Mouse (Mus musculus) embryonic facial prominence, embryonic 14.5 days (tissue): Measurements from ENCODE around the gene Tnfrsf4. TPM values are rescaled to one million over a fixed set of nuclear protein-coding genes. Genes with fewer than 3 reads are reported as not detected.

ENCODE experiments used
- ATAC-seq: fragments of 200-750 bp; cut with Nextera tagmentation; 2 replicates; pipeline ENCODE4 v1.8.0; 2017; ENCODE audit warnings: low read depth, moderate number of reproducible peaks, moderate TSS enrichment
- DNase-seq: peaks from one replicate; pipeline ENCODE4 v3.0.0-alpha.2; 2015; ENCODE audit warnings: low spot score
- H3K27ac ChIP-seq: fragments of 300-500 bp; sonication (generic); replicated peaks from 2 replicates; pipeline ENCODE4 v1.5.1; 2014; ENCODE audit warnings: low read depth, mild to moderate bottlenecking, low read length, moderate library complexity
- H3K27me3 ChIP-seq: fragments of 300-500 bp; sonication (generic); replicated peaks from 2 replicates; pipeline ENCODE4 v1.6.1; 2014; ENCODE audit warnings: low read length; ENCODE audit not compliant: control insufficient read depth, insufficient read depth
- H3K36me3 ChIP-seq: fragments of 300-500 bp; sonication (generic); 2 replicates; pipeline ENCODE4 v1.6.1; 2014; ENCODE audit warnings: low read length, mixed read lengths; ENCODE audit not compliant: control insufficient read depth, insufficient read depth
- H3K4me1 ChIP-seq: fragments of 300-500 bp; sonication (generic); 2 replicates; pipeline ENCODE4 v1.6.1; 2014; ENCODE audit warnings: antibody characterized with exemption, low read length; ENCODE audit not compliant: control insufficient read depth, insufficient read depth
- H3K4me2 ChIP-seq: fragments of 300-500 bp; sonication (generic); 2 replicates; pipeline ENCODE4 v1.6.1; 2014; ENCODE audit warnings: low read depth, mild to moderate bottlenecking, low read length, moderate library complexity, mixed read lengths
- H3K4me3 ChIP-seq: fragments of 300-500 bp; sonication (generic); 2 replicates; pipeline ENCODE4 v1.5.1; 2014; ENCODE audit warnings: low read depth, mild to moderate bottlenecking, low read length
- H3K9ac ChIP-seq: fragments of 300-500 bp; sonication (generic); 2 replicates; pipeline ENCODE4 v1.6.1; 2014; ENCODE audit warnings: low read depth, mild to moderate bottlenecking, low read length, moderate library complexity, mixed read lengths
- H3K9me3 ChIP-seq: fragments of 300-500 bp; sonication (generic); 2 replicates; pipeline ENCODE4 v1.6.1; 2016; ENCODE audit warnings: low read length; ENCODE audit not compliant: control insufficient read depth
- WGBS: fragments of 180-500 bp; shearing (Covaris S2); extraction: QIAGEN DNeasy Blood & Tissue Kit; methylation state at CpG from one replicate; pipeline ENCODE4 v1.1.7; 2014; 5-methylcytosine and 5-hydroxymethylcytosine counted together
- polyA plus RNA-seq: library from polyadenylated mRNA; unstranded; fragments of >200 nt; fragmentation: Nextera tagmentation; extraction: Ambion mirVana; gene quantifications from 2 replicates; pipeline ENCODE4 v1.2.1, GENCODE M21; 2014

The Tnfrsf4 gene
- polyA plus RNA-seq, result 0.25 and 0.42 TPM in 2 replicates

GRCm38 (mm10) chr4:156013637-156014036 is at the start of gene Tnfrsf4:
Gene Tnfrsf4 (plus strand): TSS chr4:156013843.
- no peak for ATAC-seq

DNA sequence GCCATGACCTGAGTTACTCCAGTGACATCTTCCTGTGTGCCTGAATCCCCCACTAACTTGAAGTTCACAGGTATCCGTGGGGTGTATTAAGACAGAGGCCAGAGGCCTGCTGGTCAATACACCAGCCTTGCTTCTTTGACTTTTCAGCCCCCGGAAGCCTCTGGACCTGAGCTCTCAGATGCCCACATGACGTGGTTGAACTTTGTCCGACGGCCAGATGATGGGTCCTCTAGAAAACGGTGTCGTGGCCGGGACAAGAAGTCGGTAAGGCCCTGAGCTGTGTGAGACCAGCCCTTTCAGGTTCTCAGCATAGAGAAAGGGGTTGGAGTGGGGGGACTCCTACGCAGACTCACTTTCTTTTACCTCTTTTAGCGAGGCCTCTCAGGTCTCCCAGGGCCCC is 49.2 kb upstream of the Tnfrsf4 start:
- H3K27ac ChIP-seq, result no peak overlapping the region
- peaks cover 29% of the 10 kb centered on the region for H3K36me3 ChIP-seq
- no peak overlapping the region for H3K9ac ChIP-seq
- H3K4me2 ChIP-seq, result no peak overlapping the region
- no peak for ATAC-seq
- H3K9me3 ChIP-seq, result no peaks in the 10 kb centered on the region
- 91% methylated on average over 11 of the region's 11 CpGs for WGBS
- peaks cover 11% of the 10 kb centered on the region for H3K4me1 ChIP-seq
- H3K4me3 ChIP-seq, result no peak overlapping the region
- no peaks in the 10 kb centered on the region for H3K27me3 ChIP-seq
- no peak for DNase-seq

More at GRCm38 (mm10) chr4:156013637-156014036, at the start of gene Tnfrsf4:
- Histone ChIP-seq H3K4me1 (no peaks in the 10 kb centered on the region), H3K4me3 (no peak within 1 kb of the TSS), H3K27ac (no peak within 1 kb of the TSS), H3K36me3 (peaks cover 64% of the 10 kb centered on the region), H3K4me2 (no peak within 1 kb of the TSS), H3K9me3 (no peaks in the 10 kb centered on the region), H3K27me3 (no peaks in the 10 kb centered on the region), H3K9ac (no peak within 1 kb of the TSS)
- DNase-seq, result no peak
- 85% methylated on average over 8 of the region's 8 CpGs for WGBS

GRCm38 (mm10) chr4:155969043-155969653 is 44.5 kb upstream of the Tnfrsf4 start:
- Histone ChIP-seq H3K4me2 (no peak overlapping the region), H3K36me3 (peaks cover 24% of the 10 kb centered on the region), H3K27me3 (no peaks in the 10 kb centered on the region), H3K4me1 (no peaks in the 10 kb centered on the region), H3K27ac (no peak overlapping the region), H3K9ac (no peak overlapping the region), H3K4me3 (no peak overlapping the region), H3K9me3 (no peaks in the 10 kb centered on the region)
- no peak for ATAC-seq
- DNase-seq, result no peak
- 88% methylated on average over 13 of the region's 13 CpGs for WGBS

DNA sequence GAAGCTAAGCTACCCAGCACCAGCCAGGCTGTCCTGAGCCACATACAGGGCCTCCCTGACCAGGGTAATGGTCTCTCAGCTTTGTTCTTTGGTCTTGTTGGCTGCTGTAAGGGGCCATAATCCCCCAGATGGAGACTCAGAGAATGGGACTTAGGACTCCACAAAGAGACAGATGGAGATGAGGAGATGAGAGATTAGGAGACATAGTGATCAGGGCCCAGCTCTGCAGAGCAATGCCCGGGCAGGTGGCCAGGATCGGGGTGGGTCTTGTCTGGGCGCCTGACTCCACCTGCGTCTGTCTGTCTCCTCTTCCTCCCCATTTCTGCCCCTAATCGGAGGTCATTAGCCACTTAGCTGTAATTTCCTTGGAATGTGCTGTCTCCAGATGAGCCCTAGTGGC is 43.4 kb upstream of the Tnfrsf4 start:
- no peak for ATAC-seq
- H3K27me3 ChIP-seq, result no peaks in the 10 kb centered on the region

GRCm38 (mm10) chr4:155972651-155973050 is 41.0 kb upstream of the Tnfrsf4 start:
- H3K27ac ChIP-seq, result no peak overlapping the region
- WGBS, result 54% methylated on average over 6 of the region's 6 CpGs
- H3K9ac ChIP-seq, result no peak overlapping the region

More for the DNA sequence above, 43.4 kb upstream of the Tnfrsf4 start:
- Histone ChIP-seq H3K4me3 (no peak overlapping the region), H3K4me1 (no peaks in the 10 kb centered on the region), H3K36me3 (peaks cover 13% of the 10 kb centered on the region), H3K27ac (no peak overlapping the region), H3K4me2 (no peak overlapping the region), H3K9me3 (no peaks in the 10 kb centered on the region), H3K9ac (no peak overlapping the region)
- no peak for DNase-seq
- WGBS, result 70% methylated on average over 5 of the region's 5 CpGs

DNA sequence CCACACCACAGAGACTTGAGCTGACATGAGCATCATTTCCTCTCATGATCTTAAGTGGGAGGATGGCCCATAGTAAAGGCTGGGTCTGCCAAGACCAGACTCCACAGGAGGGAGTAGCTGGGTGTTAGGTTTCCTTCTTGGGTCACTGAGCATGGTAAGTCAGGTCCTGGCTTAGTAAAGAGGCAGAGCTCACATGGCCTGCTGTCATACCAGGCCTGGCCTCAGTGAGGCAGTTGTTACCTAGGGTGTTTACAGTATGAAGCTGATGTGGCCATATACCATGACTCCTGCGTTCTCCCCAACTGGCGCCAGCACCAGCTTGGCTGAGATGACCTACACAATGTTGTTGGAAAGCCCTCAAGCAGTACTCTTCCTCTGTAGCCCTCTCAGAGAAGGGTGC is 40.4 kb upstream of the Tnfrsf4 start:
- DNase-seq (no peak), ATAC-seq (no peak)
- Histone ChIP-seq H3K9ac (no peak overlapping the region; the same call in 1 of the 2 replicates), H3K9me3 (no peaks in the 10 kb centered on the region), H3K4me2 (no peak overlapping the region), H3K27ac (no peak overlapping the region), H3K4me1 (no peaks in the 10 kb centered on the region), H3K4me3 (no peak overlapping the region), H3K36me3 (no peaks in the 10 kb centered on the region), H3K27me3 (no peaks in the 10 kb centered on the region)
- WGBS, result 82% methylated on average over 2 of the region's 2 CpGs

More at GRCm38 (mm10) chr4:155972651-155973050, 41.0 kb upstream of the Tnfrsf4 start:
- ATAC-seq (no peak), DNase-seq (no peak)
- H3K4me1 ChIP-seq, result no peaks in the 10 kb centered on the region
- no peaks in the 10 kb centered on the region for H3K27me3 ChIP-seq
- H3K36me3 ChIP-seq, result no peaks in the 10 kb centered on the region
- H3K9me3 ChIP-seq, result no peaks in the 10 kb centered on the region
- H3K4me3 ChIP-seq, result no peak overlapping the region
- H3K4me2 ChIP-seq, result no peak overlapping the region

- Histone ChIP-seq H3K9me3 (no peaks in the 10 kb centered on the region), H3K9ac (no peak overlapping the region), H3K36me3 (no peaks in the 10 kb centered on the region), H3K27ac (no peak overlapping the region), H3K4me2 (no peak overlapping the region), H3K27me3 (no peaks in the 10 kb centered on the region), H3K4me1 (no peaks in the 10 kb centered on the region), H3K4me3 (no peak overlapping the region)
- ATAC-seq, result no peak
- WGBS, result 73% methylated on average over 12 of the region's 12 CpGs
- no peak for DNase-seq
Measured at GRCm38 (mm10) chr4:155981436-155982082, 32.1 kb upstream of the Tnfrsf4 start.

- H3K27ac ChIP-seq, result no peak overlapping the region
- no peaks in the 10 kb centered on the region for H3K36me3 ChIP-seq
- no peak overlapping the region for H3K4me3 ChIP-seq
- DNase-seq (no peak), ATAC-seq (no peak)
- no peaks in the 10 kb centered on the region for H3K4me1 ChIP-seq
- WGBS, result 21% methylated on average over 2 of the region's 2 CpGs
- H3K27me3 ChIP-seq, result no peaks in the 10 kb centered on the region
- H3K4me2 ChIP-seq, result no peak overlapping the region
- H3K9ac ChIP-seq, result no peak overlapping the region
- no peaks in the 10 kb centered on the region for H3K9me3 ChIP-seq
Measured at GRCm38 (mm10) chr4:155983788-155984187, 29.9 kb upstream of the Tnfrsf4 start.
